Mouse (Mus musculus): ENCODE measurements around the gene Svip. TPM values are rescaled to one million over a fixed set of nuclear protein-coding genes. Genes with fewer than 3 reads are reported as not detected.

Svip gene
- polyA plus RNA-seq, 1 experiment from 2014 or later = 10.3 TPM

DNA sequence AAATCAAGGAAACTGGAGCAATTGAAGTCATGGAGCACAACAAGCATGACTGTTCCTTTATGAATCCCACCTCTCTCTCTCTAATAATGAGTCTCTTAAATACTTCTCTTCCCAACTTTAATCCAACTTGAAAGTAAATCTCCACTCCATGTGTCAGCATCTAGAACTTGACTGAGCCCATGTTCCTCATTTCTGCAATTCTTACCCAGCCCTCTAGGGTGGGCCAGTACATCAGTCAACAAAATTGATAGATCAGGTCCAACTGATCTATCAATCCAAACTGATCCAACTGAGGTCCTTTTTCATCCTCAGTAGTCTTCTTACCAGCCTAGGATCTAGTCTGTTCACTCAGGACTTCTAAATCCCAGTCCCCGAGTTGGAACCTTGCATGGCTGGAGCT is 9.4 kb upstream of the Svip start:
- Histone ChIP-seq H3K27me3 (ENCODE audit: insufficient read depth, low read length) (no peaks in the 10 kb centered on the region), H3K9ac (replicated peaks) (no peak overlapping the region), H3K36me3 (replicated peaks; ENCODE audit: insufficient read depth, low read length) (no peaks in the 10 kb centered on the region), H3K4me1 (ENCODE audit: insufficient read depth) (no peaks in the 10 kb centered on the region), H3K4me2 (ENCODE audit: low read depth, low read length) (no peak overlapping the region), H3K4me3 (ENCODE audit: low read depth, low read length) (no peak overlapping the region), H3K9me3 (ENCODE audit: low read length) (no peaks in the 10 kb centered on the region), H3K27ac (ENCODE audit: low read depth) (no peak overlapping the region)
- TF ChIP-seq CTCF (IDR thresholded peaks at IDR 0.05; ENCODE audit: low read depth) (no peak), EP300 (IDR thresholded peaks at IDR 0.05; ENCODE audit: low read depth) (no peak)
- DNase-seq (no peak), ATAC-seq (no peak)
- 65% methylated on average over 1 of the region's 1 CpGs for WGBS (ENCODE audit: insufficient replicate concordance)

DNA sequence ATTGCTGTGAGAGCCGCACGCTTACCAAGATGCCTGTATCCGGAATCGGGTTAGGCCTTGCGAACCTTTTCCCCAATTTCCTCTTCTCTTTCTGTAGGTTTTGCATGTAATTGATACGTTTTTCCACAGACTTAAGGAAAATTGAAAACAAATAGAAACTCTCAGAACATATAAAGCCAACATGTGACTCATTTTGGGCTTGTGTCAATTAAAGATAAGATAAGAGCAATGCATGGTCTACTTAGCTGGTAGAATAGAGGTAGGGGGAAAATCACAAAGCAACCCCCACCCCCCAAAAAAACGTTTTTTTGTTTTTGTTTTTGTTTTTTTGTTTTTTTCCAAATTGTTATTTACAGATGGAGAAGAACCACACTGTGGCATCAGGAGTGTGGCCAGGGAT is 7.6 kb upstream of the Svip start:
- no peak overlapping the region for H3K27ac ChIP-seq (ENCODE audit: low read depth)
- no peak for DNase-seq
- H3K4me2 ChIP-seq (ENCODE audit: low read depth, low read length) = no peak overlapping the region
- H3K27me3 ChIP-seq (ENCODE audit: insufficient read depth, low read length) = no peaks in the 10 kb centered on the region
- no peak for ATAC-seq
- no peaks in the 10 kb centered on the region for H3K9me3 ChIP-seq (ENCODE audit: low read length)
- H3K4me1 ChIP-seq (ENCODE audit: insufficient read depth) = no peaks in the 10 kb centered on the region
- no peak overlapping the region for H3K9ac ChIP-seq (replicated peaks)
- TF ChIP-seq EP300 (IDR thresholded peaks at IDR 0.05; ENCODE audit: low read depth) = no peak
- 75% methylated on average over 7 of the region's 7 CpGs for WGBS (ENCODE audit: insufficient replicate concordance)
- no peak overlapping the region for H3K4me3 ChIP-seq (ENCODE audit: low read depth, low read length)
- no peaks in the 10 kb centered on the region for H3K36me3 ChIP-seq (replicated peaks; ENCODE audit: insufficient read depth, low read length)

DNA sequence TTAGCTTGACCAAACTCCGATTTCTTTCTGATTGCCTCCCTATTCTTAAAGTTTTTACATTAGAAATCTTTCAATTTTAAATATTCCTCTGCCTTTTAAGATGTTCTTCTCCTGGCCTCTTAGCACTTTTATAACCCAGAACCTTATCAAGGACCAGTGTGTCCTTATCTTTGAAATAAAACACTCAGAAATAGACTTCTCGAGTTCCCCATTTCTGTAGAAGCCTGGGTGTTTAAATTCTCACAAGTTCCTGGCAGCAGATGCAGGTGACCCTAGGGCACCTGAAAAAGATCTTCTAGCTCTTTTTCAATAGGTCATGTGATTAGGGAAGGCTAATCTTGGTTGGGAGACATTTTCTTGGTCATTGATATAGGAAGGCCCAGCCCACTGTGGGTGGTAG is 1.3 kb upstream of the Svip start:
- no peak for TF ChIP-seq EP300 (IDR thresholded peaks at IDR 0.05; ENCODE audit: low read depth)
- no peak for TF ChIP-seq CTCF (IDR thresholded peaks at IDR 0.05; ENCODE audit: low read depth)
- no peak overlapping the region for H3K9ac ChIP-seq (replicated peaks)
- H3K4me2 ChIP-seq (ENCODE audit: low read depth, low read length) = no peak overlapping the region
- no peak overlapping the region for H3K4me3 ChIP-seq (ENCODE audit: low read depth, low read length)
- H3K9me3 ChIP-seq (ENCODE audit: low read length) = no peaks in the 10 kb centered on the region
- ATAC-seq (no peak), DNase-seq (no peak)
- 59% methylated on average over 2 of the region's 2 CpGs for WGBS (ENCODE audit: insufficient replicate concordance)
- H3K27ac ChIP-seq (ENCODE audit: low read depth) = no peak overlapping the region
- H3K4me1 ChIP-seq (ENCODE audit: insufficient read depth) = peaks cover 11% of the 10 kb centered on the region; the same call in 1 of the 2 replicates
- H3K27me3 ChIP-seq (ENCODE audit: insufficient read depth, low read length) = no peaks in the 10 kb centered on the region
- peaks cover 6% of the 10 kb centered on the region; the same call in 1 of the 2 replicates for H3K36me3 ChIP-seq (replicated peaks; ENCODE audit: insufficient read depth, low read length)

DNA sequence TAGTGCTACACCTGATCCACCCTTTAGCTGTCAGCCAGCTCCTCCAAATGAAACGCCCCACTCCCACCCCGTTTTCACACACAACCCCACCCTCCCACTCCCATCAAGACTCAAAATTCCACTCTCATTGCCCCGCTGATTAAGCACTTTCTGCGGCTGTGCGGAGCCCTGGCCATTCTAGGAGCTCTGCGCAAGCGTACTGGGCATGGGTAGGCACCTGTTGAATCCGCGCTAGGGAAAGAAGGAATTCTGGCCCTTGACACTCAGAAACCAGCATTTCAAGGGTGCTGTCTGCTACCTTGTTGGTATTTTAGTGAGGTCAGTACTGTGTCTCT is 445 bp upstream of the Svip start:
- Histone ChIP-seq H3K4me2 (ENCODE audit: low read depth, low read length) (peak overlapping the region; percentile 90), H3K9me3 (ENCODE audit: low read length) (no peaks in the 10 kb centered on the region), H3K27ac (ENCODE audit: low read depth) (peak overlapping the region; percentile 74), H3K4me3 (ENCODE audit: low read depth, low read length) (peak overlapping the region; percentile 86), H3K9ac (replicated peaks) (peak overlapping the region; percentile 69), H3K27me3 (ENCODE audit: insufficient read depth, low read length) (no peaks in the 10 kb centered on the region), H3K36me3 (replicated peaks; ENCODE audit: insufficient read depth, low read length) (peaks cover 6% of the 10 kb centered on the region; the same call in 1 of the 2 replicates), H3K4me1 (ENCODE audit: insufficient read depth) (peaks cover 11% of the 10 kb centered on the region; the same call in 1 of the 2 replicates)
- 5% methylated on average over 9 of the region's 9 CpGs for WGBS (ENCODE audit: insufficient replicate concordance)
- TF ChIP-seq CTCF (IDR thresholded peaks at IDR 0.05; ENCODE audit: low read depth) (no peak), EP300 (IDR thresholded peaks at IDR 0.05; ENCODE audit: low read depth) (0 out of 2 replicates have a peak, but pooled peaks have one; percentile 2)
- no peak for DNase-seq
- ATAC-seq = no peak

DNA sequence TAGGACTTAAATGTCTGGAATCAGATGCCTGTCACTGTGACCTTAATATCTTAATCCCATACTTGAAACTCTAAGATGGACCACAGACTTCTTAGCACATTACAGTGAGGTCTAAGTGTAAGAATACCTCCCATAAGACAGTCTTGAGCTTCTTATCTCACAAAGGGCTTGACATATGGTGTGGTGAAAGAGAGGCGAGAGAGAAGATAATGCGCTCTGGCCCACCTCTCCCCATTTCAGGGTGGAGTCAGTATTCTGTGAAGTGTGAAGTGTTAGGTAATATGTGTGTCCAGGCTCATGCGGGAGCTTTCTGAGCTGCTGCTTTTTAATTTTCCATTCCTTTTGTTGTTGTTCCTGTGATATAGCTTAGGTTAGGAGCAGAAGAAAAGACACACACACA is 14.8 kb downstream of the Svip start:
- 61% methylated on average over 3 of the region's 3 CpGs for WGBS (ENCODE audit: insufficient replicate concordance)
- peaks cover 17% of the 10 kb centered on the region for H3K4me1 ChIP-seq (ENCODE audit: insufficient read depth)
- H3K27me3 ChIP-seq (ENCODE audit: insufficient read depth, low read length) = no peaks in the 10 kb centered on the region
- H3K36me3 ChIP-seq (replicated peaks; ENCODE audit: insufficient read depth, low read length) = peaks cover 3% of the 10 kb centered on the region; the same call in 1 of the 2 replicates
- ATAC-seq (peak; percentile 96), DNase-seq (peak; percentile 24)
- H3K9me3 ChIP-seq (ENCODE audit: low read length) = no peaks in the 10 kb centered on the region
- no peak overlapping the region for H3K9ac ChIP-seq (replicated peaks)
- H3K27ac ChIP-seq (ENCODE audit: low read depth) = peak overlapping the region; percentile 53
- no peak for TF ChIP-seq CTCF (IDR thresholded peaks at IDR 0.05; ENCODE audit: low read depth)
- TF ChIP-seq EP300 (IDR thresholded peaks at IDR 0.05; ENCODE audit: low read depth) = peak; percentile 88
- H3K4me2 ChIP-seq (ENCODE audit: low read depth, low read length) = peak overlapping the region; percentile 22
- H3K4me3 ChIP-seq (ENCODE audit: low read depth, low read length) = no peak overlapping the region

DNA sequence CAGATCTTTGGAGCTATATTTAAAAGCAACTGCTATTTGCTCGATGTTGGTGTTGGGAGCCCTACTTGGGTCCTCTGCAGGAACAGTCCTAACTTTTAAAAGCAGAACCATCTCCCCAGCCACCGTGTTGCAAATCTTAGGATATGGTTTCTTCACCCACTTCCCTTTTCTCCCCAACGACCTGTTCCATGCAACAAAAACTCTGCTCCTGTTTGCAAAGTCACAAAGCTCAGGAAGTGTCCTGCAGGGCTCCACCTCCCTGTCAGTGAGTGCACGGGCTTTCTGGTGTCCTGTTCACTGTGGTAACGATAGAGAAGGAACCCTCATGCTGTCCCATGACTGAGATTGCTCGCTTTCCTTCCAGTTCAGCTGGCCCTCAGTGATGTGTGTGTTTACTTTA is 18.9 kb downstream of the Svip start:
- no peak overlapping the region for H3K4me2 ChIP-seq (ENCODE audit: low read depth, low read length)
- no peaks in the 10 kb centered on the region for H3K36me3 ChIP-seq (replicated peaks; ENCODE audit: insufficient read depth, low read length)
- H3K27me3 ChIP-seq (ENCODE audit: insufficient read depth, low read length) = no peaks in the 10 kb centered on the region
- WGBS (ENCODE audit: insufficient replicate concordance) = 29% methylated on average over 6 of the region's 6 CpGs
- peak; percentile 46 for ATAC-seq
- no peak overlapping the region for H3K4me3 ChIP-seq (ENCODE audit: low read depth, low read length)
- no peak overlapping the region for H3K9ac ChIP-seq (replicated peaks)
- DNase-seq = peak; percentile 32
- peak overlapping the region; percentile 12; the same call in 1 of the 2 replicates for H3K27ac ChIP-seq (ENCODE audit: low read depth)
- no peak for TF ChIP-seq EP300 (IDR thresholded peaks at IDR 0.05; ENCODE audit: low read depth)
- no peak for TF ChIP-seq CTCF (IDR thresholded peaks at IDR 0.05; ENCODE audit: low read depth)
- H3K4me1 ChIP-seq (ENCODE audit: insufficient read depth) = peaks cover 22% of the 10 kb centered on the region
- H3K9me3 ChIP-seq (ENCODE audit: low read length) = no peaks in the 10 kb centered on the region

DNA sequence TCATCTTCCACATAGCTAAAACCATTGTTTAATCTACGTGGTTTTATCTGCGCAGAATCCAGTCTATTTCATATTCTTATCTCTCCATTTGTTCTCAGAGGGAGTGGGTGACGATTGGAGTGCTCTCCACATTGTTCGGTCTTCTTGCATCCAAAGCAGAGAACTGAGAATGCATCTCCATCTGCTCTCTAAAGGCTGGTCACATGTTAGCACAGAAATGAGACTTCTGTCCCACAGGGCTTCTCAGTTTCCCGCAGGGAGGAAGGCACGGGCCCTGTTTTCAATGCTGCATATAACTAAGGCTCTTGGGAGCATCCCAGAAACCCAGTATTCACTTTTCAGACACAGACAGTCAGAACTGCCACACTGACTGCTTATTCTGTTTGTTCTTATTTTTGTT is 20.1 kb downstream of the Svip start:
- H3K4me3 ChIP-seq (ENCODE audit: low read depth, low read length) = no peak overlapping the region
- no peaks in the 10 kb centered on the region for H3K27me3 ChIP-seq (ENCODE audit: insufficient read depth, low read length)
- H3K9ac ChIP-seq (replicated peaks) = no peak overlapping the region
- DNase-seq (no peak), ATAC-seq (no peak)
- no peak overlapping the region for H3K27ac ChIP-seq (ENCODE audit: low read depth)
- no peak for TF ChIP-seq EP300 (IDR thresholded peaks at IDR 0.05; ENCODE audit: low read depth)
- no peak for TF ChIP-seq CTCF (IDR thresholded peaks at IDR 0.05; ENCODE audit: low read depth)
- no peaks in the 10 kb centered on the region for H3K36me3 ChIP-seq (replicated peaks; ENCODE audit: insufficient read depth, low read length)
- no peaks in the 10 kb centered on the region for H3K9me3 ChIP-seq (ENCODE audit: low read length)
- WGBS (ENCODE audit: insufficient replicate concordance) = 71% methylated on average over 6 of the region's 6 CpGs
- 0 out of 2 replicates have a peak, but pooled peaks cover 16% of the 10 kb centered on the region for H3K4me1 ChIP-seq (ENCODE audit: insufficient read depth)
- H3K4me2 ChIP-seq (ENCODE audit: low read depth, low read length) = no peak overlapping the region

Data from liver, postnatal 0 days (tissue).